Mouse (Mus musculus) midbrain, postnatal 0 days (tissue): ENCODE measurements around the gene Zfp64. TPM values are rescaled to one million over a fixed set of nuclear protein-coding genes. Genes with fewer than 3 reads are reported as not detected.

ENCODE experiments used
- ATAC-seq: fragments of 200-750 bp; cut with Nextera tagmentation; 2 replicates; pipeline ENCODE4 v1.8.0; 2017; ENCODE audit warnings: moderate number of reproducible peaks, mild to moderate bottlenecking, moderate TSS enrichment, moderate library complexity; ENCODE audit not compliant: low FRiP score
- DNase-seq: peaks from one replicate; pipeline ENCODE4 v3.0.0-alpha.2; 2015; ENCODE audit warnings: low spot score
- H3K27ac ChIP-seq: fragments of 300-500 bp; sonication (generic); 2 replicates; pipeline ENCODE4 v1.5.1; 2014; ENCODE audit warnings: low read depth, mild to moderate bottlenecking, low read length, mixed read lengths
- H3K27me3 ChIP-seq: fragments of 300-500 bp; sonication (generic); 2 replicates; pipeline ENCODE4 v1.6.1; 2014; ENCODE audit warnings: low read length, control low read depth, mixed read lengths; ENCODE audit not compliant: insufficient read depth
- H3K36me3 ChIP-seq: fragments of 300-500 bp; sonication (generic); 2 replicates; pipeline ENCODE4 v1.6.1; 2014; ENCODE audit warnings: low read length, control low read depth, mixed read lengths; ENCODE audit not compliant: insufficient read depth
- H3K4me1 ChIP-seq: fragments of 300-500 bp; sonication (generic); 2 replicates; pipeline ENCODE4 v1.6.1; 2014; ENCODE audit warnings: mild to moderate bottlenecking, control low read depth, antibody characterized with exemption, low read length, mixed read lengths; ENCODE audit not compliant: insufficient read depth
- H3K4me2 ChIP-seq: fragments of 300-500 bp; sonication (generic); 2 replicates; pipeline ENCODE4 v1.6.1; 2014; ENCODE audit warnings: low read depth, mild to moderate bottlenecking, low read length, mixed read lengths; ENCODE audit not compliant: poor library complexity, severe bottlenecking
- H3K4me3 ChIP-seq: fragments of 300-500 bp; sonication (generic); 2 replicates; pipeline ENCODE4 v1.5.1; 2014; ENCODE audit warnings: low read depth, mild to moderate bottlenecking, low read length, moderate library complexity
- H3K9ac ChIP-seq: fragments of 300-500 bp; sonication (generic); replicated peaks from 2 replicates; pipeline ENCODE4 v1.6.1; 2014; ENCODE audit warnings: mild to moderate bottlenecking, low read length, moderate library complexity, mixed read lengths; ENCODE audit not compliant: poor library complexity, severe bottlenecking
- H3K9me3 ChIP-seq: fragments of 300-500 bp; sonication (generic); 2 replicates; pipeline ENCODE4 v1.6.1; 2016; ENCODE audit warnings: low read length, control low read depth
- CTCF ChIP-seq: IDR thresholded peaks from 2 replicates; pipeline ENCODE4 v1.5.1; 2016; ENCODE audit warnings: antibody characterized with exemption, mild to moderate bottlenecking
- WGBS: fragments of 180-500 bp; shearing (Covaris S2); extraction: QIAGEN DNeasy Blood & Tissue Kit; methylation state at CpG from one replicate; pipeline ENCODE4 v1.1.7; 2014; 5-methylcytosine and 5-hydroxymethylcytosine counted together
- polyA plus RNA-seq: library from polyadenylated mRNA; unstranded; fragments of >200 nt; fragmentation: Nextera tagmentation; extraction: Ambion mirVana; gene quantifications from 2 replicates; pipeline ENCODE4 v1.2.1, GENCODE M21; 2015
- total RNA-seq: library from RNA; depleted of rRNA; stranded (reverse); fragments of >200 nt; gene quantifications from 2 replicates; pipeline ENCODE4 v1.2.3, GENCODE M21; 2014

Gene Zfp64
- total and polyA plus RNA-seq, 2 experiments from 2014 or later, result 34.2 to 57.7 TPM

- Histone ChIP-seq H3K4me1 (no peaks in the 10 kb centered on the region), H3K9ac (no peak overlapping the region), H3K27me3 (no peaks in the 10 kb centered on the region), H3K4me2 (no peak overlapping the region), H3K9me3 (no peaks in the 10 kb centered on the region), H3K36me3 (no peaks in the 10 kb centered on the region), H3K27ac (no peak overlapping the region), H3K4me3 (no peak overlapping the region)
- TF ChIP-seq CTCF, result no peak
- WGBS, result 71% methylated on average over 8 of the region's 8 CpGs
- ATAC-seq, result no peak
- no peak for DNase-seq
Measured at GRCm38 (mm10) chr2:168884641-168885040, 70.7 kb downstream of the Zfp64 start.

DNA sequence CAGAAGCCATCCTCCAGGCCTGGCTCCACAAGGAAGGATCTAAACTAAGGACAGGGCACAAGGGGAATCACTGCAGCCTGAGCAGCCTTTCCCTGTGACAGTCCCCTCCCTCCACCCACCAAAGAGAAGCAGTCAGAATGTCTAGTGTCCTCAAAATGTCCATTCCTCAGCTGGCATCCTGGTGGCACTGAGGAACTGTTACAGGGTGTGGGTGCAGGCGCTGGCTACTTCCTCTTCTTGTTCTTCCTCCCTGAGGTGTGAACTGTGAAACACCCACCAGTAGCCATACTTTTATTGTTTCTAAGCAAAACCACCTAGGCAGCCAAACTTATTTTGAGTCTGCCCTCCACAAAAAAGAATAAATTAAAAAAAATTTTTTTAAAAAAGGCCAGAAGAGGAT, 72.4 kb downstream of the Zfp64 start:
- H3K4me1 ChIP-seq, result no peaks in the 10 kb centered on the region
- no peak for TF ChIP-seq CTCF
- H3K27ac ChIP-seq, result no peak overlapping the region
- no peak for ATAC-seq
- 100% methylated on average over 1 of the region's 1 CpGs for WGBS
- no peak overlapping the region for H3K4me2 ChIP-seq
- no peak for DNase-seq
- H3K9me3 ChIP-seq, result no peaks in the 10 kb centered on the region
- no peak overlapping the region for H3K4me3 ChIP-seq
- H3K27me3 ChIP-seq, result no peaks in the 10 kb centered on the region
- no peaks in the 10 kb centered on the region for H3K36me3 ChIP-seq
- H3K9ac ChIP-seq, result no peak overlapping the region

DNA sequence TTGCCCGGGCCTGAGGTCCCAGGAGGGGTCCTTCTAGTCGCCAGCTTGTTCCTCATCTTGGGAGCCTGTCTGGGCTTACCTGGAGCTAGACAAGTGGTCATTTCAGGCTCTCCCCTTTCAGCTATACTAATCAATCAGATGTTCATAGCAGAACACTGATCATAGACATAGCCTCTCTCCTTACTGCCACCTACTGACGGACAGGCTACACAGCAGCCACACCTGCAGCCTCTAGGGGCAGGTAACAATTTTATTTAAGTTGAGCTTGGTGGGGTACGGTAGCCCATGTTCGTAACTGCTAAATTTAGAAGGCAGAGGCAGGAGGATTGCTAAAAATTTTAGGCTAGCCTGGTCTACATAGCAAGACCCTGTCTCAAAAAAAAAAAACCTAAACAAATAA, 73.5 kb downstream of the Zfp64 start:
- H3K4me1 ChIP-seq, result no peaks in the 10 kb centered on the region
- DNase-seq, result no peak
- no peaks in the 10 kb centered on the region for H3K27me3 ChIP-seq
- no peak overlapping the region for H3K4me2 ChIP-seq
- no peak overlapping the region for H3K9ac ChIP-seq
- H3K4me3 ChIP-seq, result no peak overlapping the region
- H3K36me3 ChIP-seq, result no peaks in the 10 kb centered on the region
- 47% methylated on average over 5 of the region's 5 CpGs for WGBS
- no peak for ATAC-seq
- H3K9me3 ChIP-seq, result no peaks in the 10 kb centered on the region
- TF ChIP-seq CTCF, result peak; percentile 79
- no peak overlapping the region for H3K27ac ChIP-seq

DNA sequence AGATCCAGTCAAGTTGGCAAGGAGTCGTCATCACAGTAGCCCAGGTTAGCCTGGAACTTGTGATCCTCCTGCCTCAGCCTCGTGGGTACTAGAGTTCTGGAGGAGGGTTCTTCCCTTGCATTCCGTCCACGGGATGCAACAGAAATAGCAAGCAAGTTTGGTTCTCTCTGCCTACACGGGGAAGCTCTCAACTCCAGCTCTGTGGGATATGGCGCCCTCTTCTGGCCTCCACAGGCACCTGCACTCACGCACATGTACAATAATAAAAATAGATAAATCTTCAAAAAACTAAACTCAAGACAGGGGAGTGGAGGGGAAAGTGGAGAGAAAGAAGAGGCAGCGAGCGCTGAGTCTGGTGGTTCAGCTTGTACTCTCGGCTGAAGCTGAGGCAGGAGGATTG, 75.8 kb downstream of the Zfp64 start:
- Histone ChIP-seq H3K9ac (no peak overlapping the region), H3K9me3 (no peaks in the 10 kb centered on the region), H3K27ac (no peak overlapping the region), H3K27me3 (no peaks in the 10 kb centered on the region), H3K4me3 (no peak overlapping the region), H3K4me1 (no peaks in the 10 kb centered on the region), H3K4me2 (no peak overlapping the region), H3K36me3 (no peaks in the 10 kb centered on the region)
- no peak for DNase-seq
- no peak for ATAC-seq
- 89% methylated on average over 10 of the region's 10 CpGs for WGBS
- peak; percentile 42 for TF ChIP-seq CTCF

GRCm38 (mm10) chr2:168878708-168879107, 76.7 kb downstream of the Zfp64 start:
- ATAC-seq, result no peak
- TF ChIP-seq CTCF, result no peak
- DNase-seq, result no peak
- Histone ChIP-seq H3K27ac (no peak overlapping the region), H3K9ac (no peak overlapping the region), H3K4me1 (no peaks in the 10 kb centered on the region), H3K36me3 (no peaks in the 10 kb centered on the region), H3K4me2 (no peak overlapping the region), H3K4me3 (no peak overlapping the region), H3K9me3 (no peaks in the 10 kb centered on the region), H3K27me3 (no peaks in the 10 kb centered on the region)
- 90% methylated on average over 8 of the region's 8 CpGs for WGBS

- no peak overlapping the region for H3K9ac ChIP-seq
- peak; percentile 29; the same call in 1 of the 2 replicates for TF ChIP-seq CTCF
- no peaks in the 10 kb centered on the region for H3K36me3 ChIP-seq
- no peaks in the 10 kb centered on the region for H3K4me1 ChIP-seq
- DNase-seq, result no peak
- WGBS, result 77% methylated on average over 4 of the region's 4 CpGs
- no peak overlapping the region for H3K4me2 ChIP-seq
- H3K4me3 ChIP-seq, result no peak overlapping the region
- no peak overlapping the region for H3K27ac ChIP-seq
- no peaks in the 10 kb centered on the region for H3K9me3 ChIP-seq
- H3K27me3 ChIP-seq, result no peaks in the 10 kb centered on the region
- ATAC-seq, result no peak
Measured at GRCm38 (mm10) chr2:168878158-168878557, 77.2 kb downstream of the Zfp64 start.

DNA sequence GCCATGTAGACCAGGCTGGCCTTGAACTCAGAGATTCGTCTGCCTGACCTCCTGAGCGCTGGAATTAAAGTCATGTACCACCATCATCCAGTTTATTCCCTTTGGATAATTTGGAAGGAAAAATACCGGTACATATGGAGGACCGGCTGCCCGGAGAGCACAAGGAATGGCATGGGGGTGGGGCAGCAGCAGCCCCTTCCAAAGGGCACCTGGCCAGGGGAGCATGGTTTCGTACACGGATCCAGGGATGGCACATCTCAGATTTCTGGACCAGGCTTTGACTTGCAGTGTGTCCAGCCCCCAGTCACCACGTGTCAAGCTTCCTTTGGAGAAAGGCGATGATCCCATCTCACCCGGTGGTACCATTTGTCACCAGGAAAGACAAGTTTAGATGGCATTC, 78.8 kb downstream of the Zfp64 start:
- H3K9me3 ChIP-seq, result no peaks in the 10 kb centered on the region
- no peak overlapping the region for H3K4me3 ChIP-seq
- DNase-seq (no peak), ATAC-seq (no peak)
- H3K27me3 ChIP-seq, result no peaks in the 10 kb centered on the region
- WGBS, result 93% methylated on average over 10 of the region's 10 CpGs
- no peaks in the 10 kb centered on the region for H3K4me1 ChIP-seq
- H3K36me3 ChIP-seq, result no peaks in the 10 kb centered on the region
- no peak for TF ChIP-seq CTCF
- H3K27ac ChIP-seq, result no peak overlapping the region
- H3K9ac ChIP-seq, result no peak overlapping the region
- no peak overlapping the region for H3K4me2 ChIP-seq
